Mouse (Mus musculus) liver, embryonic 15.5 days (tissue): ENCODE results near the gene Mrtfb. TPM values are rescaled to one million over a fixed set of nuclear protein-coding genes. Genes with fewer than 3 reads are reported as not detected.

ENCODE experiments used
- ATAC-seq: fragments of 200-750 bp; cut with Nextera tagmentation; 2 replicates; pipeline ENCODE4 v1.8.0; 2017; ENCODE audit warnings: moderate number of reproducible peaks, mild to moderate bottlenecking, moderate library complexity; ENCODE audit not compliant: insufficient read depth
- H3K27ac ChIP-seq: fragments of 300-500 bp; sonication (generic); replicated peaks from 2 replicates; pipeline ENCODE4 v1.5.1; 2015; ENCODE audit warnings: mild to moderate bottlenecking, inconsistent platforms
- H3K27me3 ChIP-seq: fragments of 300-500 bp; sonication (generic); 2 replicates; pipeline ENCODE4 v1.6.1; 2015; ENCODE audit warnings: mild to moderate bottlenecking, inconsistent platforms
- H3K36me3 ChIP-seq: fragments of 300-500 bp; sonication (generic); replicated peaks from 2 replicates; pipeline ENCODE4 v1.6.1; 2015; ENCODE audit warnings: moderate library complexity, mild to moderate bottlenecking, inconsistent platforms
- H3K4me1 ChIP-seq: fragments of 300-500 bp; sonication (generic); replicated peaks from 2 replicates; pipeline ENCODE4 v1.6.1; 2015; ENCODE audit warnings: inconsistent platforms
- H3K4me2 ChIP-seq: fragments of 300-500 bp; sonication (generic); 2 replicates; pipeline ENCODE4 v1.6.1; 2015; ENCODE audit warnings: moderate library complexity, mild to moderate bottlenecking, inconsistent platforms
- H3K4me3 ChIP-seq: fragments of 300-500 bp; sonication (generic); replicated peaks from 2 replicates; pipeline ENCODE4 v1.5.1; 2015; ENCODE audit warnings: mild to moderate bottlenecking, inconsistent platforms
- H3K9ac ChIP-seq: fragments of 300-500 bp; sonication (generic); 2 replicates; pipeline ENCODE4 v1.6.1; 2015; ENCODE audit warnings: moderate library complexity, mild to moderate bottlenecking, inconsistent platforms
- H3K9me3 ChIP-seq: fragments of 300-500 bp; sonication (generic); replicated peaks from 2 replicates; pipeline ENCODE4 v1.6.1; 2016; ENCODE audit warnings: inconsistent platforms
- WGBS: fragments of 180-500 bp; shearing (Covaris S2); methylation state at CpG from one replicate; pipeline ENCODE4 v1.1.7; 2015; ENCODE audit warnings: mixed read lengths; ENCODE audit not compliant: insufficient replicate concordance; 5-methylcytosine and 5-hydroxymethylcytosine counted together
- polyA plus RNA-seq: library from polyadenylated mRNA; unstranded; fragments of >200 nt; fragmentation: Nextera tagmentation; extraction: Ambion mirVana; gene quantifications from 2 replicates; pipeline ENCODE4 v1.2.1, GENCODE M21; 2015

Mrtfb gene
- 3.3 and 3.7 TPM in 2 replicates for polyA plus RNA-seq

DNA sequence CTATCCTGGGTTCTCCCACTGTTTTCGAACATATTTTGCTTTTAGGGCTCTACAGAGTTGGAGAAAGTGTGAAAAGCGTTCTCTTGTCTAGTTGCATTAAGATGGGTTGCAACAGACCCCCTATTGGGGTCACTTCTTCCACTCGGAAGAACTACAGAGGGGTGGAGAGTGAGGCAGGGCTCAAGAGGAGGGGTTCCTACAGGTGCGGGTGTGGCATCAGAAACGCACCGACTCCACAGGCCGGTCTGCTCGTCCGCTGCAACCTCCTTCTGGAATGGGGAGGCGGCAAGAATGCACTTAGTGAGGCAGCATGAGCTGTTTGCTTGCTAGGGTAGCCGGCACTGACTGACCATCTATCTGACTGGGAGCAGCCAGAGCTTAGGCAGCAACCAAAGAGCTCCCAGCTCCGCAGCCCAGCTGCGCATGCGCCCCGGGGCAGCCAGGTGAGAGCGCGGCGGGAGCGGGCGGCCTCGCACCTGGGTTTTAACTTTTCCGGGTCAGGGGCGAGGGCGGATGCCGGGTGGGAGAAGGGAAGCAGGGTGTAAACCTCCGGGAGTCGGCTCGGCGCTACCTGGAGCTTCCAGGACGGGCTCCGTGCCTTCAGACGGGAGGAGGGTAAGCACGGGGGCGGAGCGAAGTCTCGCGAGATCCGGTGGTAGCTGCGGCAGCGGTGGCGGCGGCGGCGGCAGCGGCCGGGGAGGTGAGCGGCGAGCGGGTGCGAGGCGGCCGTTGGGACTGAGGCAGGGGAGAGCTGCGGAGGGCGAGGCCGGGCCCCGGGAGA lies at the start of gene Mrtfb:
Gene Mrtfb (plus strand): TSS at position 627 of the 781 bp plus-strand sequence.
- peak; percentile 85 for ATAC-seq
- H3K9me3 ChIP-seq: no peaks in the 10 kb centered on the region
- peak within 1 kb of the TSS; percentile 94 for H3K4me2 ChIP-seq
- peak within 1 kb of the TSS; percentile 75 for H3K9ac ChIP-seq
- H3K4me1 ChIP-seq: peaks cover 21% of the 10 kb centered on the region
- H3K36me3 ChIP-seq: no peaks in the 10 kb centered on the region
- peak within 1 kb of the TSS; percentile 73 for H3K4me3 ChIP-seq
- 2% methylated on average over 45 of the region's 56 CpGs for WGBS
- H3K27me3 ChIP-seq: peaks cover 18% of the 10 kb centered on the region
- peak within 1 kb of the TSS; percentile 66; the same call in 1 of the 2 replicates for H3K27ac ChIP-seq

DNA sequence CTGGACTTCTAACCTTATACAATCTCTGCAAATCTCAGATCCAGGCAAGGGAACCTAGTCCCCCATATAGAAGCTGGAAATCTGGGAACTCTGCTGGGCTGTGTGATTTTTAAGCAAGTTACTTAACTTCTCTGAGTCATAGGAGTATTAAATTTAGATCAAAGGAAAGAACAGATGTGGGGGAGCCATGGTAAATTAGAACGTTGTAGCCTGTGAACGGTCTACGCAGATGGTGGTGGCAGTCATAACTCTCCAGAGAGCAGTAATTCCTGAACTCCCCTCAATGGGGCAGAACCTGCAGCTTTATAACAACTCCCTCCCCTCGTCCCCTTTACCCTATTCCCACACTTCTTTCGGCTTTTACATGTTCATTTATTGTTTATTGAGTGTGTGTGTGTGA lies 48.6 kb upstream of the Mrtfb start:
- no peak overlapping the region for H3K4me3 ChIP-seq
- 59% methylated on average over 5 of the region's 5 CpGs for WGBS
- H3K27ac ChIP-seq: no peak overlapping the region
- H3K4me2 ChIP-seq: no peak overlapping the region
- H3K4me1 ChIP-seq: 0 out of 2 replicates have a peak, but pooled peaks cover 5% of the 10 kb centered on the region
- ATAC-seq: no peak
- H3K9ac ChIP-seq: no peak overlapping the region
- H3K9me3 ChIP-seq: no peaks in the 10 kb centered on the region
- H3K27me3 ChIP-seq: no peaks in the 10 kb centered on the region
- no peaks in the 10 kb centered on the region for H3K36me3 ChIP-seq

DNA sequence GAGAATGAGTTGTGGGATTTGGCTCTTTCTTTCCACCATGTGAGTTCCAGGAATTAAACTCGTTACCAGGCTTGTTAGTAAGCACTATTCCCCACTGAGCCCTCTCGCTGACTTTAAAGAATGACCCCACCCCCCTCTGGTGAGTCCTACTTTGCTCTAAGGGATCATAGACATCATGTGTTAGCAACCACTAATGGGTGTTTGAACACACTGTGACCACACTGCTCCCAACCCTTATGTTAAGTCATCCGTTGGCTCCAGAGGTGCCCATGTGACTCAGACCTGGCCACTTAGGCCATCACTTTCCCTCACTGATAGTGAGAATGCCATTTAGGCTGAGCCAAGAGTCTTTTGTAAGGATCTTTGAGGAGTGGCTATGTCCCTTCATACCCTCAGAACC lies 48.2 kb upstream of the Mrtfb start:
- 49% methylated on average over 3 of the region's 3 CpGs for WGBS
- no peak overlapping the region for H3K9ac ChIP-seq
- H3K27me3 ChIP-seq: no peaks in the 10 kb centered on the region
- H3K36me3 ChIP-seq: no peaks in the 10 kb centered on the region
- no peak overlapping the region for H3K27ac ChIP-seq
- H3K9me3 ChIP-seq: no peaks in the 10 kb centered on the region
- H3K4me2 ChIP-seq: no peak overlapping the region
- H3K4me1 ChIP-seq: 0 out of 2 replicates have a peak, but pooled peaks cover 5% of the 10 kb centered on the region
- ATAC-seq: no peak
- H3K4me3 ChIP-seq: no peak overlapping the region

DNA sequence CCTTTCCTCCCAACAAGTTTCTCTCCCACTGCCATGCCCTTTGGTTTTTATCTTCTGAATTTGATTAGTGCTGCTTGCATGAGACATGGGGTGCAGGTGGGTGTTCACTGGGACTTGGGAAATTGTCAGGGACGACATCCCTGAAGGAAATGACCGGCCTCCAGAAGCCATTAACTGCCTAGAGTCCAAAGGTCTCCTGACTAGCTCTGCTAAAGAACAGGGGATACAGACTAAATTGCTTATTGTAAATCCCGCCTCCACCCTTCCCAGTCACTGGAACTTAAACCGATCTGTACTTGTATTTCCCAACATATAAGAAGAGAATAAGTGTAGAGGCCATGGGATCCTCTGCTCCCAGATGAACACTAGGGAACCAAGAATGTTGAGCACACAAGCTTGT lies 43.5 kb upstream of the Mrtfb start:
- Histone ChIP-seq H3K4me1 (no peaks in the 10 kb centered on the region), H3K9ac (no peak overlapping the region), H3K27me3 (no peaks in the 10 kb centered on the region), H3K9me3 (no peaks in the 10 kb centered on the region), H3K4me2 (no peak overlapping the region), H3K4me3 (no peak overlapping the region), H3K27ac (no peak overlapping the region), H3K36me3 (no peaks in the 10 kb centered on the region)
- 56% methylated on average over 4 of the region's 4 CpGs for WGBS
- ATAC-seq: no peak

DNA sequence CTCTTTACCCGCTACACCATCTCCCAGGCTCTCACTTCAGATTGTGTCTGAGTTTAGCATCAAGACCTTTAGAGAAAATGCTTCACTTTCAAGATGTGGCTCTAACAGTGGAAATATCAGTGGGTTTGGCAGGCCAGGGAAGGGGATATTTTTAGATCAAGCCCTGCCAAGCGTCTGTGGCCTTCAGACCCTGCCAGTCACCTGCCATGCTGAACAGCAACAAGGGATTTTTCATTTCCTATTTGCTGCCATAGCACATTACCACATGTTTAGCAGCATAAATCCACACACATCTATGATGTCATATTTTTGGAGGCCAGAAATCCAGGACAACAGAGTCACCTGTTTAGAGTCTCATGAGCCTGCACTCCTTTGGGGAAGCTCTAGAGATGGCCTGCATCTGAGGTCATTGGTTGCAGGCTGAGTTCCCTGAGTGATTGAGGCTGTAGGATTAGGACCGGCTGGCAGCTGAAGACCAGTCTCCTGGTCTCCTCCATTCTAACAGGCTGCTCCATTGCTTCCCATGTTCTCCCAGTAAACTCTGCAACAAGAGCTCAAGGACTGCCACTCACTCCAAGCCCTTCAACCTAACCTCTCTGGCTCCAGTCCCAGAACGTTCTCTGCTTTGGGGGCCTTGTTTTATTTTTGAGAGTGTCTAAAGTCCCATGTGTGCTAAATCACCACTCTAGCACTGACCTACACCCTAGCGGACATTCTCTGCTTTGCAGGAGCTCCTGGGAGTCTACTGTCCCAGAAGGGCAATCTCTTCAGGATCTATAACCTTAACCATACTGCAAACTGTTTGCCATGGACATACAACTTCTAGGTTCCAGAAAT lies 39.9 kb upstream of the Mrtfb start:
- Histone ChIP-seq H3K4me2 (no peak overlapping the region), H3K36me3 (no peaks in the 10 kb centered on the region), H3K27me3 (no peaks in the 10 kb centered on the region), H3K9me3 (no peaks in the 10 kb centered on the region), H3K4me3 (no peak overlapping the region), H3K9ac (no peak overlapping the region), H3K4me1 (no peaks in the 10 kb centered on the region), H3K27ac (no peak overlapping the region)
- ATAC-seq: no peak
- WGBS: 48% methylated on average over 5 of the region's 5 CpGs

DNA sequence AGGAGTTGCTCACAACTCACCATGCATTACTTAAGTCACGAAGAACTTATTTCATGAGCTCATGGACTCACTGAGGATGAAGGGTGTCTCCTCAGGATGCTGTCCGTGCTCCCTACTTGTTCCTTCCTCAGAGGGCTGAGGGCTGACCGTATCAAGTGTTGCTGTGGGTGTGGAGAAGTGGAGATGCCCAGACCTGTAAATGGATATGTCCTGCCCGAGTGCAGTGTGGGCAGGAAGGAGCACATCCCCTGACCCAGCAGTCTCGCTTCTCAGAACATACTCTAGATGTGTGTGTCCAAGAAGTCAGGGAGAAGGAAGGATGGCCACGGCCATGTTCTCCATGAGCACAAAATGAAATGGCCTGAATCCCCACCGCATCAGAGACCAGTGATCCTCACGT lies 38.3 kb upstream of the Mrtfb start:
- WGBS: 63% methylated on average over 8 of the region's 8 CpGs
- no peak for ATAC-seq
- no peaks in the 10 kb centered on the region for H3K4me1 ChIP-seq
- no peaks in the 10 kb centered on the region for H3K36me3 ChIP-seq
- H3K27me3 ChIP-seq: no peaks in the 10 kb centered on the region
- H3K9ac ChIP-seq: no peak overlapping the region
- no peak overlapping the region for H3K27ac ChIP-seq
- no peak overlapping the region for H3K4me2 ChIP-seq
- no peaks in the 10 kb centered on the region for H3K9me3 ChIP-seq
- H3K4me3 ChIP-seq: no peak overlapping the region

DNA sequence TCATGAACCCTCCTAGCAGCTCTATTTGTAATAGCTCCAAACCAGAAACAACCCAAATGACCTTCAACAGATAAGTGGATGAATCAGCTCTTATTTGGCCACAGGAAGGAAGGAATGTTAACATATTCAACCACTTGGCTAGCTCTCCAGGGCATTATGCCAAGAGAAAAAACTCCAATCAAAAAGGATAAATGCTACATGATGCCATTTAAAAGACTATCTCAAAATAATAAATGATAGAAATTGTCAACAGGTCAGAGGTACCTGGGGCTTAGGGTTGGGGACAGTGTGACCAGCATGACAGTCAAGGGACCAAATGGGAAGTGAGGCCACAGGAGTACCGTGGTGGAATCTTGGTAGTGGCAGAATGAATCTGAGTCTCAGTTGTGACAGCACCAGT lies 34.8 kb upstream of the Mrtfb start:
- Histone ChIP-seq H3K4me2 (no peak overlapping the region), H3K27ac (no peak overlapping the region), H3K27me3 (no peaks in the 10 kb centered on the region), H3K9ac (no peak overlapping the region), H3K4me3 (no peak overlapping the region), H3K9me3 (no peaks in the 10 kb centered on the region), H3K36me3 (no peaks in the 10 kb centered on the region), H3K4me1 (no peaks in the 10 kb centered on the region)
- 49% methylated on average over 1 of the region's 1 CpGs for WGBS
- ATAC-seq: no peak

DNA sequence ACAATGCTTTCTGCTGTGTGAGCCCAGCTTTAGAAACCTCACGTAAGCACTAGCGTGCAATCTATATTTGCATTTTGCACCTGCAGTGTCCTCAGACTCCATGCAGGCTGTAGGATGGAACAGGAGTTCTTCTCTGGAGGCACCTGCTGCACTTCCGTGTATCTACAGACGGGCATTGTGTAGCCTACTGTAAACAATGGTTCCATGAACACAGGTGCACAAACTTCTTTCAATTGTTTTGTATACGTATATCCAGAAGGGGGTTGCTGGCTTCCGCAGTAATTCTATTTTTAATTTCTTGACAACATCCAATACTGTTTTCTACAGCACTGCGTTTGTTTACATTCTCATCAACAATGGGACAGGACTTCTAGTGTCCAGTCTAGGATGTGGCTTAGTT lies 24.2 kb upstream of the Mrtfb start:
- Histone ChIP-seq H3K4me2 (no peak overlapping the region), H3K9me3 (no peaks in the 10 kb centered on the region), H3K36me3 (no peaks in the 10 kb centered on the region), H3K4me3 (no peak overlapping the region), H3K27me3 (no peaks in the 10 kb centered on the region), H3K4me1 (no peaks in the 10 kb centered on the region), H3K27ac (no peak overlapping the region), H3K9ac (no peak overlapping the region)
- no peak for ATAC-seq
- WGBS: 67% methylated on average over 7 of the region's 7 CpGs

DNA sequence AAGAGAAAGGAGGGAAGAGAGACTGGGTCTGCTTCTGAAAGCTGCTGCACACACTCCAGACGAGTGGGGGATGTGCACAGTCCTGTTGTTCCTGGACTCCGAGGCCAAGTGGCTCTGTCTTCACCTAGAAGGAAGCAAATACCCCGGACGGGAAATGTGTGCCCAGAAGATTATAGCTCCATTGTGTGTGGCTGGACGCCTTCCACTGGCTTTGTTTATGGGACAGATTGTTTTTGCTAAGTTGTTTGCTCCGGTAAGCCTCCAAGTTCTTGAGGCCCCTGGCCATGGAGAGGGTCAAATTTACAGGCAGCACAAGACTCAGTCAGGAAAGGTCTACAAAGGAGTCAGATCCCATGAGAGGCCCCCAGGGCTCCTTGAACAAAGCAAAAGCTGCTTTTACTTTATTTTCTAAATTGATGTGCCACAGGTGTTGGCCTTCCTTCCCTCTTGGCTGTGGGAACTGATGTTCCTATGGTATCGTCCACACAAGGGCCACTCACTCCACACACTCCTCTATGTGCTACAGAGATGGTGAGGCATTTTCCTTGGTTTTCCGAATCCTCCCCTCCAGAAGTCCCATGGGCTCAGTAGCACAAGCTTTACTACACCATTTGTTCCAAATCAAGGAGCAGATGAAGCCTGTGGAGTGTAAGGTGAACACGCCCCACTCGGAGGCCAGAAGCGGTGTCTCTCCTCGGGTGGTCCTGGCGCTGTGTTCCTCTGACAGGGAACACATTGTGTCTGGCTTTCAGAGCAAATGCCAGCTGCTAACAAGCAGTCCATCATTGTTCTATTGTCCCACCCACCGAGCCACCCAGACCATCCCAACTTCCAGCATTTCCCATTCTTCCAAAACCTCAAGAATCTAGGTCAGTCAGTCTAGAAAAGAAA lies 23.1 kb upstream of the Mrtfb start:
- Histone ChIP-seq H3K4me2 (no peak overlapping the region), H3K4me1 (no peaks in the 10 kb centered on the region), H3K9ac (no peak overlapping the region), H3K4me3 (no peak overlapping the region), H3K27ac (no peak overlapping the region), H3K9me3 (no peaks in the 10 kb centered on the region), H3K27me3 (no peaks in the 10 kb centered on the region), H3K36me3 (no peaks in the 10 kb centered on the region)
- 40% methylated on average over 14 of the region's 14 CpGs for WGBS
- ATAC-seq: peak; percentile 47; the same call in 1 of the 2 replicates

DNA sequence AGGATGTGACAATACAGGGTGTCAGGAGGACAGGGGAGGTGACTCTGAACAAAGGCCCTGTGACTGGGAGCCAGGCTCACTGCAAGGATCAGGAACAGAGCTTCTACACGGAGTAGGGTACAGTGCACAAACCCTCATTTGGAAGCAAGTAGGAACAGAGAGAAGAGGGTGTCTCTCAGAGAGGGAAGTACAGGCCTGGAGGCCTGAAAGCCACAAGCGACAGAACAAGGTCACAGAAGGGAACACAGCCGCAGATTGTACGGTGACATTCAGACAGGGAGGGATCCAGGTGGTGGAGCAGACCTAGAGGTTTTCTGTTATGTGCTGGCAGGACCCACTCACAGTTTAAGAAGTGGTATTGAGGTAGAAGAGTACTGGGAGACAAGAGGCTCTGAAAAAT lies 17.2 kb upstream of the Mrtfb start:
- ATAC-seq: no peak
- Histone ChIP-seq H3K4me1 (no peaks in the 10 kb centered on the region), H3K4me2 (no peak overlapping the region), H3K9me3 (no peaks in the 10 kb centered on the region), H3K9ac (no peak overlapping the region), H3K27ac (no peak overlapping the region), H3K4me3 (no peak overlapping the region), H3K36me3 (no peaks in the 10 kb centered on the region), H3K27me3 (no peaks in the 10 kb centered on the region)
- WGBS: 27% methylated on average over 4 of the region's 4 CpGs

DNA sequence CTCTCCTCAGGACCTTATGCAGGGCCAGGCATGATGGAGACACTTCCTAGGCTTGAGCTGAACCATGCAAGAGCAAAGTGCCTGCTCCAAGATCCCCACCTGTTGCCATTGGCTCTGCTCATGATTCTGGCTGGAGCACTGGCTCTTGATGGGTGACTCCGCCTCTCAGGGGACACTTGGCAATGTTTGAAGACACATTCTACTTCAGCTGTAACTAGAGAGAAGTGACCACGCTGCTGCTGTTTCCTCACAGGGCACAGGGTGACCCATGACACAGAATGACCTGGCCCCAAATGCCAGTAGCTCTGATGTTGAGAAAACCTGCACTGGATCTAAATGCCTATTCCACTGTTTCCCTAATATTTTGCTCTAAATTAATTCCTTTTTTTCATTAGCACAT lies 16.7 kb upstream of the Mrtfb start:
- no peak overlapping the region for H3K4me3 ChIP-seq
- H3K4me1 ChIP-seq: no peaks in the 10 kb centered on the region
- ATAC-seq: no peak
- no peaks in the 10 kb centered on the region for H3K36me3 ChIP-seq
- H3K9ac ChIP-seq: no peak overlapping the region
- 44% methylated on average over 2 of the region's 2 CpGs for WGBS
- H3K9me3 ChIP-seq: no peaks in the 10 kb centered on the region
- no peaks in the 10 kb centered on the region for H3K27me3 ChIP-seq
- H3K4me2 ChIP-seq: no peak overlapping the region
- no peak overlapping the region for H3K27ac ChIP-seq
